Mouse (Mus musculus) embryonic facial prominence, embryonic 13.5 days (tissue): ENCODE measurements around the gene Kin. TPM values are rescaled to one million over a fixed set of nuclear protein-coding genes. Genes with fewer than 3 reads are reported as not detected.

Experiments
- ATAC-seq: fragments of 200-750 bp; cut with Nextera tagmentation; 2 replicates; pipeline ENCODE4 v1.8.0; 2017; ENCODE audit warnings: low read depth; ENCODE audit not compliant: insufficient number of reproducible peaks, insufficient read depth, low FRiP score, low TSS enrichment
- H3K27ac ChIP-seq: fragments of 300-500 bp; sonication (generic); 2 replicates; pipeline ENCODE4 v1.5.1; 2015; ENCODE audit warnings: moderate library complexity, mild to moderate bottlenecking, inconsistent platforms
- H3K27me3 ChIP-seq: fragments of 300-500 bp; sonication (generic); 2 replicates; pipeline ENCODE4 v1.6.1; 2015; ENCODE audit warnings: mild to moderate bottlenecking, inconsistent platforms
- H3K36me3 ChIP-seq: fragments of 300-500 bp; sonication (generic); 2 replicates; pipeline ENCODE4 v1.6.1; 2015; ENCODE audit warnings: mild to moderate bottlenecking, inconsistent platforms
- H3K4me1 ChIP-seq: fragments of 300-500 bp; sonication (generic); 2 replicates; pipeline ENCODE4 v1.6.1; 2015; ENCODE audit warnings: inconsistent platforms
- H3K4me2 ChIP-seq: fragments of 300-500 bp; sonication (generic); 2 replicates; pipeline ENCODE4 v1.6.1; 2015; ENCODE audit warnings: moderate library complexity, mild to moderate bottlenecking, inconsistent platforms
- H3K4me3 ChIP-seq: fragments of 300-500 bp; sonication (generic); 2 replicates; pipeline ENCODE4 v1.5.1; 2015; ENCODE audit warnings: mild to moderate bottlenecking, inconsistent platforms
- H3K9ac ChIP-seq: fragments of 300-500 bp; sonication (generic); 2 replicates; pipeline ENCODE4 v1.6.1; 2015; ENCODE audit warnings: mild to moderate bottlenecking, inconsistent platforms
- H3K9me3 ChIP-seq: fragments of 300-500 bp; sonication (generic); 2 replicates; pipeline ENCODE4 v1.6.1; 2016; ENCODE audit warnings: inconsistent platforms
- WGBS: fragments of 180-500 bp; shearing (Covaris S2); methylation state at CpG from one replicate; pipeline ENCODE4 v1.1.7; 2015; ENCODE audit warnings: mixed read lengths; 5-methylcytosine and 5-hydroxymethylcytosine counted together
- polyA plus RNA-seq: library from polyadenylated mRNA; unstranded; fragments of >200 nt; fragmentation: Nextera tagmentation; extraction: Ambion mirVana; gene quantifications from 2 replicates; pipeline ENCODE4 v1.2.1, GENCODE M21; 2015

Kin gene
- 33.3 and 35.1 TPM in 2 replicates for polyA plus RNA-seq

DNA sequence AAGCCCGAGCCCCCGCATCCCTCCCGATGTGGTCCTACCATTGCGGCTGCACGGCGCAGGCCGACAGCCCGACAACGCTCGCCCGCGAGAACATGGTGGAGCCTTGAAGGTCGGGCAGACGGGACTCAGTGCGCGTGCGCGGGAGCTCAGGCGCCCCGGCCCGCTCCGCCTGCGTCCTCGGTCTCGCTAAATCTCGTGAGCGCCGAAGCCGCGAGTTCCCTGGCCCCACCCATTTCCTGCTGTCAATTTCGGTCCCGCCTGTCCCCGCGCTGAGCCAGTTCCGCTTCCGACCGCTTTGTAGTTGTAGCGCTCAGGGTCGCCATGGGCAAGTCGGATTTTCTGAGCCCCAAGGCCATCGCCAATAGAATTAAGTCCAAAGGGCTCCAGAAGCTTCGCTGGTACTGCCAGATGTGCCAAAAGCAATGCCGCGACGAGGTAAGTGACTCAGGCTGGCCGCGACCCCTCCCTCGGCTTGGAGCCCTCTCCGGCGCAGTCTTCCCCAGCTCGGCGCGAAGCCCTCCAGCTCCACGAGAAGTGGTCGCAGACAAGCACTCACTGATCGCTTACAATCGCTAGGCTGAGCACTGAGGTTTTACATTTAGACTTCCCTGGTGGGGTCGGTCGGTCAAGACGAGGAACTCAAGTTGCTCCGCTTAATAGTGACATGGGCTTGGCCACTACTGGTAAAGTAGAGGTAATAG lies at the start of gene Kin, which contains the start of gene Atp5c1:
Kin (plus strand) TSS at position 284 of the 701 bp plus-strand sequence.
Atp5c1 (minus strand) TSS at position 201 of the 701 bp plus-strand sequence.
- under 1% methylated on average over 61 of the region's 61 CpGs for WGBS
- Histone ChIP-seq H3K4me3 (peak within 1 kb of the TSS; percentile 92), H3K9me3 (no peaks in the 10 kb centered on the region), H3K27me3 (no peaks in the 10 kb centered on the region), H3K27ac (peak within 1 kb of the TSS; percentile 91), H3K9ac (peak within 1 kb of the TSS; percentile 100), H3K4me2 (peak within 1 kb of the TSS; percentile 76), H3K4me1 (peaks cover 29% of the 10 kb centered on the region), H3K36me3 (peaks cover 12% of the 10 kb centered on the region)
- peak; percentile 95 for ATAC-seq

DNA sequence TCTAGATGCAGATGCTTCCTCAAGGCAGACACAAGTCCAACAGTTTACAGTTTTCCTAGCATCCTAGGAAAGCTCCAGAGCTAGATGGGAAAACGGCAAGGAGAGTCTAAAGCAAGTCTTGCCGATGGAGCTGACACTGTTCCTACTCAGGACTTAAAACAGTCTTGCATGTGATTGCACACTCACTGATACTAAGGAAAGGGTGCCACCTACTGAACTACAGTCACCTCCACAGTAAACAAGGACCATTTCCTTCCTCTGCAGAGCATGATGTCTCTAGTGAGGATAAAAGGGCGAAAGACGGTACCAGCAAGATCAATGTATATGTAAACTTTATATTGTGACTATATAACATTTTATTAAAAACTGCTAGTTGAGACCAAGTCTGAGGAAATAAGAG lies 46.7 kb upstream of the Kin start:
- ATAC-seq = no peak
- Histone ChIP-seq H3K27me3 (no peaks in the 10 kb centered on the region), H3K9ac (no peak overlapping the region), H3K27ac (no peak overlapping the region), H3K36me3 (0 out of 2 replicates have a peak, but pooled peaks cover 7% of the 10 kb centered on the region), H3K4me1 (peaks cover 7% of the 10 kb centered on the region; the same call in 1 of the 2 replicates), H3K4me2 (no peak overlapping the region), H3K4me3 (no peak overlapping the region), H3K9me3 (no peaks in the 10 kb centered on the region)
- 72% methylated on average over 4 of the region's 4 CpGs for WGBS

- H3K9ac ChIP-seq = no peak overlapping the region
- H3K27ac ChIP-seq = no peak overlapping the region
- H3K4me2 ChIP-seq = no peak overlapping the region
- no peak for ATAC-seq
- no peak overlapping the region for H3K4me3 ChIP-seq
- H3K4me1 ChIP-seq = no peaks in the 10 kb centered on the region
- no peaks in the 10 kb centered on the region for H3K9me3 ChIP-seq
- H3K27me3 ChIP-seq = no peaks in the 10 kb centered on the region
- WGBS = 66% methylated on average over 3 of the region's 3 CpGs
- peaks cover 16% of the 10 kb centered on the region; the same call in 1 of the 2 replicates for H3K36me3 ChIP-seq
Measured at GRCm38 (mm10) chr2:10034976-10035375, 45.4 kb upstream of the Kin start.

DNA sequence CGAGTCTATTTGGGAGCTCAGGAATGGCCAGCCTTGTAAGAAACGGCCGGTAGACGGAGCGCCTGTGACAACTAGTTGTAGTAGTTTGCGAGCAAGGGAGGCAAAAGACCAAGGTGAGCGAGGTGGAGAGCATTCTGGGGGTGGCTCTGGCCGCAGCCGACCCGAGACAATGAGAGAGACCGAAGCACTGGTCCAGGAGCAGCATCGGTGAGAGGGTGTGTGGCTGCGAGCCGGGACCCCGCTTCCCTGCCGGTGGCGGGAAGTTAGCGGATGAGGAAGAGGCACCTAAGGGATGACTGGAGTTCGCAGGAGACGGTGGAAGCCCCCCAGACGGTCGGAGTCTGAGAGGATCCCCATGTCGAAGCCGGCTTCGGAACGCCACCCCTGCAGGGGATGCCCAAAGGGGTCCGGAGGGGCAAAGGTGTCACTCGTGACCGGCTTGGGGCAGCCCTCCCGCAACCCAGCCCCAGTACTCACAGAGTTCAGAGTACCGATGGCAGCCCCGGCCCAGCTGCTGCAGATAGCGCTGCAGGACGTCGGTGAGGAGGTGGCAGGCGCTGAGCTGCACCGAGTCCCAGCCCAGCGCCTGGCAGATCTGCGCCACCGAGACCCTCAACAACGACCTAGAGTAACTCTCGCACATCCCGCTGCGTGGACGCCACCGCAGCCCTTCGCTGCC lies 32.5 kb upstream of the Kin start:
- Histone ChIP-seq H3K4me2 (peak overlapping the region; percentile 78), H3K4me3 (peak overlapping the region; percentile 72), H3K36me3 (no peaks in the 10 kb centered on the region), H3K27me3 (no peaks in the 10 kb centered on the region), H3K4me1 (peaks cover 13% of the 10 kb centered on the region), H3K27ac (peak overlapping the region; percentile 66), H3K9me3 (no peaks in the 10 kb centered on the region), H3K9ac (peak overlapping the region; percentile 88)
- WGBS = under 1% methylated on average over 47 of the region's 47 CpGs
- peak; percentile 73 for ATAC-seq

DNA sequence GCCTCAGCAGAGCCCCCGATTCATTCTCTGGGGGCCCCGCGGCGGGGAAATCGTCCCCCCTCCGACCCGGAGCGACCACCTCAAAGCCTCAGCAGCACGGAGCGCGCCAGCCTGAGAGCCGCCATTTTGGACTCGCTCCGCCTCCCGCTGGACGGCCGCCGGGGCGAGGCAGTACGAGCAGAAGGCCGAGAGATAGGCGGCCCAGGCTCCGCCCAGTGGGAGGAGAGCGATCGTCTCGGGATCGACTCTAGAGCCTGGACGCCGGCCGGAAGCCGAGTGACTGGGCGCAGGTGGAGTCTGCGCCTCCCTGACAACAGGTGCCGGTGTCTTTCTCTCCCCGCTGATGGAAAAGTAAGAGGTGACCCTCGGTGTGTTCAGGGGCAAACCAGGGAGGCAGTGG lies 31.9 kb upstream of the Kin start, which contains the start of gene Taf3:
Taf3 (minus strand) TSS at position 136 of the 400 bp plus-strand sequence.
- Histone ChIP-seq H3K27me3 (no peaks in the 10 kb centered on the region), H3K27ac (peak within 1 kb of the TSS; percentile 66), H3K4me3 (peak within 1 kb of the TSS; percentile 72), H3K4me2 (peak within 1 kb of the TSS; percentile 78), H3K9ac (peak within 1 kb of the TSS; percentile 88), H3K36me3 (no peaks in the 10 kb centered on the region), H3K9me3 (no peaks in the 10 kb centered on the region), H3K4me1 (peaks cover 13% of the 10 kb centered on the region)
- WGBS = under 1% methylated on average over 36 of the region's 36 CpGs
- ATAC-seq = peak; percentile 89

DNA sequence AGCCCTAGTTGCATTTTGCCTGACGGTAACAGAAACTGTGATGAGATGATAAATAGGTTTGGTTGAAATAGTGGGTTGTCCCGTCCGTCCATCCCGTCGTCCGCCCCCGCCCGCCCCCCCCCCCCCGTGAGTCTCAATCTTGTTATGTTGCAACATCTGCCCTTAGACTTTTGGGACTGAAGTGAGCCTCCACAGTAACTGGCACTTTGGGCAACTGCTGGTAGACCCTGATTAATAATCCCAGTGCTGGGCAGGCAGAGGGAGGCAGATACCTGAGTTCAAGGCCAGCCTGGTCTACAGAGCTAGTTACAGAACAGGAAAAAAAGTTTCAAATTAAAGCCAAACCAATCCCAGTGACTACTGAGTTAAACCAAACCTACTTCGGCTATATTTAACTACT lies 30.9 kb upstream of the Kin start:
- H3K27me3 ChIP-seq = no peaks in the 10 kb centered on the region
- H3K4me2 ChIP-seq = peak overlapping the region; percentile 78
- peaks cover 7% of the 10 kb centered on the region for H3K36me3 ChIP-seq
- H3K9ac ChIP-seq = peak overlapping the region; percentile 88; the same call in 1 of the 2 replicates
- H3K27ac ChIP-seq = no peak overlapping the region
- H3K4me1 ChIP-seq = peaks cover 13% of the 10 kb centered on the region
- peak overlapping the region; percentile 72 for H3K4me3 ChIP-seq
- H3K9me3 ChIP-seq = no peaks in the 10 kb centered on the region
- ATAC-seq = no peak
- WGBS = 23% methylated on average over 10 of the region's 10 CpGs

- peaks cover 21% of the 10 kb centered on the region for H3K36me3 ChIP-seq
- H3K4me1 ChIP-seq = peaks cover 13% of the 10 kb centered on the region
- WGBS = 88% methylated on average over 3 of the region's 3 CpGs
- H3K9ac ChIP-seq = no peak overlapping the region
- H3K4me2 ChIP-seq = no peak overlapping the region
- no peaks in the 10 kb centered on the region for H3K27me3 ChIP-seq
- no peaks in the 10 kb centered on the region for H3K9me3 ChIP-seq
- no peak for ATAC-seq
- H3K27ac ChIP-seq = no peak overlapping the region
- no peak overlapping the region for H3K4me3 ChIP-seq
Measured at GRCm38 (mm10) chr2:10050878-10051277, 29.5 kb upstream of the Kin start.

- Histone ChIP-seq H3K27ac (no peak overlapping the region), H3K27me3 (no peaks in the 10 kb centered on the region), H3K9me3 (no peaks in the 10 kb centered on the region), H3K36me3 (peaks cover 30% of the 10 kb centered on the region), H3K4me1 (peaks cover 12% of the 10 kb centered on the region), H3K9ac (no peak overlapping the region), H3K4me3 (no peak overlapping the region), H3K4me2 (no peak overlapping the region)
- WGBS = 95% methylated on average over 1 of the region's 1 CpGs
- ATAC-seq = no peak
Measured at GRCm38 (mm10) chr2:10051996-10052395, 28.4 kb upstream of the Kin start.

GRCm38 (mm10) chr2:10058836-10059235 lies 21.6 kb upstream of the Kin start:
- ATAC-seq = no peak
- WGBS = 85% methylated on average over 5 of the region's 5 CpGs
- Histone ChIP-seq H3K9ac (no peak overlapping the region), H3K4me1 (no peaks in the 10 kb centered on the region), H3K27ac (no peak overlapping the region), H3K9me3 (no peaks in the 10 kb centered on the region), H3K4me2 (no peak overlapping the region), H3K36me3 (peaks cover 89% of the 10 kb centered on the region), H3K4me3 (no peak overlapping the region), H3K27me3 (no peaks in the 10 kb centered on the region)

GRCm38 (mm10) chr2:10071751-10072150 lies 8.6 kb upstream of the Kin start:
- Histone ChIP-seq H3K4me3 (no peak overlapping the region), H3K36me3 (peaks cover 58% of the 10 kb centered on the region), H3K9me3 (no peaks in the 10 kb centered on the region), H3K27ac (no peak overlapping the region), H3K4me1 (0 out of 2 replicates have a peak, but pooled peaks cover 2% of the 10 kb centered on the region), H3K4me2 (no peak overlapping the region), H3K9ac (no peak overlapping the region), H3K27me3 (no peaks in the 10 kb centered on the region)
- 90% methylated on average over 7 of the region's 7 CpGs for WGBS
- no peak for ATAC-seq

- Histone ChIP-seq H3K4me1 (peaks cover 21% of the 10 kb centered on the region), H3K4me3 (no peak overlapping the region), H3K4me2 (no peak overlapping the region), H3K9ac (no peak overlapping the region), H3K36me3 (peaks cover 35% of the 10 kb centered on the region), H3K27me3 (no peaks in the 10 kb centered on the region), H3K9me3 (no peaks in the 10 kb centered on the region), H3K27ac (no peak overlapping the region)
- WGBS = 81% methylated on average over 7 of the region's 7 CpGs
- ATAC-seq = no peak
Measured at GRCm38 (mm10) chr2:10074470-10074869, 5.9 kb upstream of the Kin start.

DNA sequence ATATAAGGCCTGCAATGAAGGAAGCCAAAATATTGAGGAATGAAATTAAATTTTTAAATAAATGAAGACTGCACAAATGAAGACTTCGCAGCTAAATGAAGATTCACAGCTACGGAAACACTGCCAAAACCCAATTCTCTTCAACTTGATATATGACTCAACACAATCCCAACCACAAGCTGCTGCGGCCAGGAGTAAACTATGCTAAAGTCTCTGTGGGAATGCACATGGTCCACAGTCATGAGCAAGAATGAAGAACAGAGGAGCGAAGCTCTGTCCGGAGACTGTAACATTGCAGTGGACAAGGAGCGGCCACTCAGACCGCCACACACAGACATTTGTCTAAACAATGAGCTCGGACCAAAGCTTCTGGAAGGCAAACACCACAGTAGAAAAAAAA lies 3.7 kb upstream of the Kin start:
- H3K27ac ChIP-seq = no peak overlapping the region
- peaks cover 26% of the 10 kb centered on the region for H3K4me1 ChIP-seq
- 90% methylated on average over 8 of the region's 8 CpGs for WGBS

More for the DNA sequence above, 3.7 kb upstream of the Kin start:
- Histone ChIP-seq H3K9ac (no peak overlapping the region), H3K27me3 (no peaks in the 10 kb centered on the region), H3K4me2 (no peak overlapping the region), H3K4me3 (no peak overlapping the region), H3K36me3 (peaks cover 29% of the 10 kb centered on the region), H3K9me3 (no peaks in the 10 kb centered on the region)
- ATAC-seq = no peak
